Mouse (Mus musculus) spleen, adult 2 months (tissue): ENCODE results near the gene Baz1b. TPM values are rescaled to one million over a fixed set of nuclear protein-coding genes. Genes with fewer than 3 reads are reported as not detected.

ENCODE experiments used
- DNase-seq, 2 experiments: peaks; one replicate each; pipeline versions ENCODE4 v3.0.0 to v3.0.0-alpha.2; 2012 to 2021; ENCODE audit warnings: low spot score in 2 of 2, low read depth in 1 of 2
- H3K27ac ChIP-seq: fragments of 200-500 bp; 2 replicates; pipeline ENCODE4 v1.5.1; 2012; ENCODE audit warnings: low read length, inconsistent platforms; ENCODE audit not compliant: insufficient read depth
- H3K27me3 ChIP-seq: fragments of 200-500 bp; 2 replicates; pipeline ENCODE4 v1.6.1; 2012; ENCODE audit warnings: mild to moderate bottlenecking, moderate library complexity, low read length, inconsistent platforms; ENCODE audit not compliant: control insufficient read depth, insufficient read depth
- H3K36me3 ChIP-seq: fragments of 200-500 bp; 2 replicates; pipeline ENCODE4 v1.6.1; 2012; ENCODE audit warnings: mild to moderate bottlenecking, low read length, inconsistent platforms; ENCODE audit not compliant: control insufficient read depth, insufficient read depth
- H3K4me1 ChIP-seq: fragments of 200-500 bp; 2 replicates; pipeline ENCODE4 v1.6.1; 2011; ENCODE audit warnings: inconsistent platforms; ENCODE audit not compliant: control insufficient read depth, insufficient read depth, insufficient read length
- H3K4me3 ChIP-seq: fragments of 200-500 bp; 2 replicates; pipeline ENCODE4 v1.5.1; 2011; ENCODE audit warnings: mild to moderate bottlenecking, inconsistent platforms; ENCODE audit not compliant: insufficient read depth, insufficient read length; ENCODE audit errors: extremely low read depth
- CTCF ChIP-seq: fragments of 200-500 bp; IDR thresholded peaks from 2 replicates; pipeline ENCODE4 v1.5.1; 2011; ENCODE audit warnings: mild to moderate bottlenecking, inconsistent platforms; ENCODE audit not compliant: insufficient read depth, insufficient read length, insufficient replicate concordance; ENCODE audit errors: extremely low read depth
- POLR2A ChIP-seq: fragments of 200-500 bp; IDR thresholded peaks from 2 replicates; pipeline ENCODE4 v1.6.1; 2011; ENCODE audit warnings: low read depth, low read length, inconsistent platforms
- WGBS: fragments of 180-500 bp; shearing (Covaris S2); methylation state at CpG from one replicate; pipeline ENCODE4 v1.1.7; 2018; 5-methylcytosine and 5-hydroxymethylcytosine counted together
- polyA plus RNA-seq: library from polyadenylated mRNA; depleted of rRNA; stranded (reverse); fragments of >200 nt; gene quantifications from 2 replicates; pipeline ENCODE4 v1.2.3, GENCODE M21; 2012

Baz1b gene
- polyA plus RNA-seq, 1 experiment = 22.6 TPM

GRCm38 (mm10) chr5:135243166-135243565 lies 56.1 kb downstream of the Baz1b start:
- TF ChIP-seq CTCF (no peak), POLR2A (no peak)
- Histone ChIP-seq H3K36me3 (peaks cover 49% of the 10 kb centered on the region), H3K4me1 (no peaks in the 10 kb centered on the region), H3K27me3 (no peaks in the 10 kb centered on the region), H3K27ac (no peak overlapping the region), H3K4me3 (no peak overlapping the region)
- no peak for DNase-seq
- 100% methylated on average over 1 of the region's 1 CpGs for WGBS

- TF ChIP-seq CTCF (no peak), POLR2A (no peak)
- Histone ChIP-seq H3K36me3 (peaks cover 28% of the 10 kb centered on the region), H3K27ac (no peak overlapping the region), H3K4me1 (peaks cover 11% of the 10 kb centered on the region), H3K4me3 (no peak overlapping the region), H3K27me3 (peaks cover 6% of the 10 kb centered on the region)
- 77% methylated on average over 4 of the region's 4 CpGs for WGBS
- DNase-seq = no peak
These were observed 59.5 kb downstream of the Baz1b start for GRCm38 (mm10) chr5:135246531-135246930.

- TF ChIP-seq POLR2A (no peak), CTCF (no peak)
- Histone ChIP-seq H3K36me3 (peaks cover 26% of the 10 kb centered on the region), H3K27ac (no peak overlapping the region), H3K27me3 (peaks cover 6% of the 10 kb centered on the region), H3K4me3 (no peak overlapping the region), H3K4me1 (peaks cover 11% of the 10 kb centered on the region)
- WGBS = 82% methylated on average over 9 of the region's 9 CpGs
- DNase-seq = no peak
These were observed 60.3 kb downstream of the Baz1b start for GRCm38 (mm10) chr5:135247337-135247736.

GRCm38 (mm10) chr5:135248956-135249676 lies 62.1 kb downstream of the Baz1b start:
- peaks cover 11% of the 10 kb centered on the region for H3K4me1 ChIP-seq
- H3K27ac ChIP-seq = no peak overlapping the region
- WGBS = 93% methylated on average over 16 of the region's 16 CpGs
- H3K36me3 ChIP-seq = peaks cover 12% of the 10 kb centered on the region
- TF ChIP-seq POLR2A = no peak
- TF ChIP-seq CTCF = no peak
- DNase-seq = no peak
- no peak overlapping the region for H3K4me3 ChIP-seq
- peaks cover 6% of the 10 kb centered on the region for H3K27me3 ChIP-seq

- DNase-seq = no peak
- H3K4me1 ChIP-seq = peaks cover 11% of the 10 kb centered on the region
- no peak for TF ChIP-seq POLR2A
- no peak for TF ChIP-seq CTCF
- 4% methylated on average over 92 of the region's 92 CpGs for WGBS
- peaks cover under 1% of the 10 kb centered on the region; the same call in 1 of the 2 replicates for H3K36me3 ChIP-seq
- no peak overlapping the region for H3K27ac ChIP-seq
- H3K27me3 ChIP-seq = peaks cover 6% of the 10 kb centered on the region
- peak overlapping the region; percentile 65; the same call in 1 of the 2 replicates for H3K4me3 ChIP-seq
These were observed 63.4 kb downstream of the Baz1b start for GRCm38 (mm10) chr5:135250186-135251078.

- Histone ChIP-seq H3K4me1 (peaks cover 11% of the 10 kb centered on the region), H3K36me3 (no peaks in the 10 kb centered on the region), H3K27me3 (peaks cover 6% of the 10 kb centered on the region), H3K27ac (no peak within 1 kb of the TSS), H3K4me3 (peak within 1 kb of the TSS; percentile 65; the same call in 1 of the 2 replicates)
- TF ChIP-seq CTCF (no peak), POLR2A (no peak)
- under 1% methylated on average over 50 of the region's 51 CpGs for WGBS
- DNase-seq = peak; percentile 27 to 74
These were observed 64.0 kb downstream of the Baz1b start, which contains the start of gene Fzd9 for GRCm38 (mm10) chr5:135251079-135251454. TSS of gene Fzd9 (minus strand) at chr5:135251230.
